Mouse (Mus musculus) stomach, postnatal 0 days (tissue): ENCODE data around the gene Mfsd9.

Experiments
- CTCF ChIP-seq: IDR thresholded peaks from 2 replicates; pipeline ENCODE4 v1.5.1; 2016; ENCODE audit warnings: antibody characterized with exemption, low read depth, mild to moderate bottlenecking, moderate library complexity
- EP300 ChIP-seq: optimal IDR thresholded peaks from 2 replicates; pipeline ENCODE3; 2016; ENCODE audit warnings: antibody characterized with exemption

DNA sequence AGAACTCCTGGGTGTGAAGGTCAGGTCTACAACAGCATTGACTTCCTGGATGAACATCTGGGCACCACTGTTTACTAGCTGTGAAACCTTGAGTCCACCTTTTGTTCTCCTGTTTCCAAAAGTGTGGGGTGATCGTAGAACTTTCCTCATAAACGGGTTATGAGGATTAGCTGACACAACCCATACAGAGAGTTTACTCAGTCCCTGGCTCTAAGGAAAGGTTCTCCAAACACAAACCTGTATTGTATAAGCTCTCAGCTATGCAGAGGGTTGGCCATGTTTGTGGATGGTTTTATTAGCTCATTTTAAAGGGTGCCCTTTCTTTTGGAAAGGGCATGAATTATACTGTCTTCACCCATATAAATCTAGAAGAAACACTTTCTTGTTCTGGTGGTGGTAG, 49.7 kb downstream of the Mfsd9 start:
- TF ChIP-seq CTCF (no peak), EP300 (no peak)
